ENCODE assay signal across 20 mouse cellular contexts in genomic region chr7:112205513-112205912, GRCm38 (mm10). TPM values are rescaled to one million over a fixed set of nuclear protein-coding genes. Genes with fewer than 3 reads are reported as not detected.
DNase-seq lines count a peak whose midpoint lies in the region; ATAC-seq and TF ChIP-seq lines count a peak whose summit lies in the region.
"Had no signal": no experiment of that assay in that cellular context is flagged by ENCODE, and none has a peak within 500 bp of the region (broad histone marks: within the 10 kb centered on the region; RNA-seq: fewer than 3 reads in every experiment).

No protein-coding gene starts in this region.

- no peak for TF ChIP-seq EP300 in heart, postnatal 0 days (IDR thresholded peaks at IDR 0.05; ENCODE audit: low read depth)

- H3K4me3 ChIP-seq in heart, embryonic 10.5 days, result no peak overlapping the region
- H3K4me3 ChIP-seq in heart, postnatal 0 days (ENCODE audit: low read depth, low read length), result no peak overlapping the region
- H3K4me3 ChIP-seq in myocyte, result no peak overlapping the region
- H3K4me3 ChIP-seq: kidney, embryonic 15.5 days; midbrain, embryonic 15.5 days; neural tube, embryonic 13.5 days had no signal

- no peak for TF ChIP-seq POLR2A in myocyte (IDR thresholded peaks at IDR 0.05; ENCODE audit: insufficient read length, low read depth)

- H3ac ChIP-seq in myocyte (ENCODE audit: control insufficient read depth, insufficient read length), result no peak overlapping the region

- no peak for TF ChIP-seq CTCF in heart, postnatal 0 days (IDR thresholded peaks at IDR 0.05; ENCODE audit: low read depth)

- intact Hi-C loops in heart, postnatal 14 days (cut with DNase I), result no loop called here
- intact Hi-C loops in heart, postnatal 25 days (cut with DNase I), result no loop called here
- intact Hi-C loops in left cerebral cortex, postnatal 4 days (cut with DNase I), result no loop called here

- peak overlapping the region; percentile 86; the same call in 1 of the 2 replicates for H3K27ac ChIP-seq in heart, embryonic 10.5 days
- H3K27ac ChIP-seq in heart, postnatal 0 days (ENCODE audit: low read depth), result peak overlapping the region; percentile 90
- H3K27ac ChIP-seq: hindbrain, postnatal 0 days; macrophage; midbrain, embryonic 15.5 days; neural tube, embryonic 13.5 days had no signal

- H3K4me2 ChIP-seq in heart, postnatal 0 days (ENCODE audit: low read depth, low read length), result no peak overlapping the region
- peak overlapping the region; percentile 85 for H3K4me2 ChIP-seq in myocyte (ENCODE audit: low read depth)
- H3K4me2 ChIP-seq: kidney, embryonic 15.5 days; midbrain, embryonic 15.5 days; neural tube, embryonic 13.5 days had no signal

- DNase-seq in heart, embryonic 10.5 days (ENCODE audit: low spot score), result no peak
- no peak for DNase-seq in heart, postnatal 14 days
- no peak for DNase-seq in heart, postnatal 0 days (ENCODE audit: low spot score)
- no peak for DNase-seq in heart, postnatal 25 days (ENCODE audit: low spot score)
- peak; percentile 57 for DNase-seq in brain, adult 2 months (ENCODE audit: low read depth, low spot score)
- no peak for DNase-seq in frontal cortex, postnatal 25 days (ENCODE audit: low spot score in 2 of 2)
- DNase-seq in left cerebral cortex, postnatal 4 days, result no peak
- DNase-seq: adrenal gland, postnatal 25 days; cerebellum, adult 11-12 months; cerebellum, postnatal 14 days; forebrain, postnatal 0 days; kidney, adult 11 months; kidney, postnatal 4 days; liver, postnatal 0 days had no signal

- H3K9ac ChIP-seq in heart, postnatal 0 days (replicated peaks; ENCODE audit: low read depth, low read length), result no peak overlapping the region
- H3K9ac ChIP-seq: forebrain, postnatal 0 days; kidney, embryonic 15.5 days; liver, postnatal 0 days; midbrain, embryonic 15.5 days; neural tube, embryonic 13.5 days had no signal

- 88% methylated on average over 6 of the region's 6 CpGs for WGBS in heart, embryonic 10.5 days
- 93% methylated on average over 6 of the region's 6 CpGs for WGBS in heart, postnatal 0 days

- no peaks in the 10 kb centered on the region for H3K9me3 ChIP-seq in heart, embryonic 10.5 days
- no peaks in the 10 kb centered on the region for H3K9me3 ChIP-seq in heart, postnatal 0 days (replicated peaks; ENCODE audit: control insufficient read depth, low read length)
- H3K9me3 ChIP-seq: kidney, embryonic 15.5 days; midbrain, embryonic 15.5 days; neural tube, embryonic 13.5 days had no signal

- peaks cover 50% of the 10 kb centered on the region for H3K4me1 ChIP-seq in heart, embryonic 10.5 days
- peaks cover 24% of the 10 kb centered on the region for H3K4me1 ChIP-seq in heart, postnatal 0 days (ENCODE audit: control insufficient read depth, insufficient read depth)
- H3K4me1 ChIP-seq: midbrain, embryonic 15.5 days; neural tube, embryonic 13.5 days had no signal

- no peaks in the 10 kb centered on the region for H3K79me2 ChIP-seq in myocyte (ENCODE audit: control insufficient read depth, insufficient read depth)

- no peaks in the 10 kb centered on the region for H3K27me3 ChIP-seq in heart, embryonic 10.5 days (ENCODE audit: insufficient read depth, poor library complexity, severe bottlenecking)
- no peaks in the 10 kb centered on the region for H3K27me3 ChIP-seq in heart, postnatal 0 days (ENCODE audit: control insufficient read depth, insufficient read depth, low read length)
- H3K27me3 ChIP-seq in myocyte (ENCODE audit: control insufficient read depth, insufficient read depth, insufficient read length), result no peaks in the 10 kb centered on the region
- H3K27me3 ChIP-seq: kidney, embryonic 15.5 days; midbrain, embryonic 15.5 days; neural tube, embryonic 13.5 days had no signal

- H3K36me3 ChIP-seq in heart, embryonic 10.5 days, result no peaks in the 10 kb centered on the region
- no peaks in the 10 kb centered on the region for H3K36me3 ChIP-seq in heart, postnatal 0 days (replicated peaks; ENCODE audit: control insufficient read depth, insufficient read depth, low read length)
- H3K36me3 ChIP-seq in myocyte (ENCODE audit: control insufficient read depth, insufficient read depth), result no peaks in the 10 kb centered on the region
- H3K36me3 ChIP-seq: kidney, embryonic 15.5 days; midbrain, embryonic 15.5 days; neural tube, embryonic 13.5 days had no signal

- no peak for ATAC-seq in heart, postnatal 0 days (ENCODE audit: insufficient read depth, low read depth)
- ATAC-seq: forebrain, postnatal 0 days; hindbrain, postnatal 0 days; liver, postnatal 0 days; midbrain, embryonic 15.5 days had no signal

TF ChIP-seq in myocyte, 11 proteins besides CTCF, POLR2A, EP300 and RAD21:
- no peak for TF ChIP-seq REST (IDR thresholded peaks at IDR 0.05; ENCODE audit: insufficient read depth, insufficient read length)
- no peak for TF ChIP-seq MYOD1 (IDR thresholded peaks at IDR 0.05; ENCODE audit: control insufficient read depth in 1 of 3, insufficient read length in 2 of 3, low read depth in 2 of 3)
- no peak for TF ChIP-seq CEBPB (IDR thresholded peaks at IDR 0.05; ENCODE audit: insufficient read depth, poor library complexity, severe bottlenecking)
- TF ChIP-seq TCF12 (IDR thresholded peaks at IDR 0.05; ENCODE audit: insufficient read depth, poor library complexity, severe bottlenecking), result no peak
- TF ChIP-seq SRF (IDR thresholded peaks at IDR 0.05; ENCODE audit: control insufficient read depth, insufficient read length, low read depth), result no peak
- TF ChIP-seq MAX (IDR thresholded peaks at IDR 0.05; ENCODE audit: low read depth), result no peak
- TF ChIP-seq E2F4 (IDR thresholded peaks at IDR 0.05; ENCODE audit: insufficient read depth), result no peak
- TF ChIP-seq MYOG (IDR thresholded peaks at IDR 0.05; ENCODE audit: control insufficient read depth in 1 of 3, insufficient read depth in 1 of 3, insufficient read length in 2 of 3, low read depth in 2 of 3), result no peak
- no peak for TF ChIP-seq USF1 (IDR thresholded peaks at IDR 0.05; ENCODE audit: low read depth)
- TF ChIP-seq TCF3 (IDR thresholded peaks at IDR 0.05; ENCODE audit: insufficient read length, low read depth), result no peak
- no peak for TF ChIP-seq POLR2AphosphoS2 (IDR thresholded peaks at IDR 0.05; ENCODE audit: insufficient read length, low read depth)

RNA-seq across cellular contexts. Expression of gene Mical2, which starts 20.1 kb away (rescaled TPM):
- 77.8 and 153 TPM in 2 replicates for polyA plus RNA-seq in heart, embryonic 10.5 days (2016; fragmentation: Nextera tagmentation; extraction: Ambion mirVana)
- total RNA-seq in heart, postnatal 14 days (2021), result 100 to 1,000 TPM; 105 to 127 TPM
- total RNA-seq in heart, postnatal 0 days (2014; rRNA removed; ENCODE audit: low replicate concordance), result 136 and 169 TPM in 2 replicates
- polyA plus RNA-seq in heart, postnatal 0 days (2015; fragmentation: Nextera tagmentation; extraction: Ambion mirVana), result 59.9 and 78.1 TPM in 2 replicates
- total RNA-seq in heart, postnatal 25 days (2021), result 100 to 1,000 TPM in 1 of 2 experiments, 10 to 100 TPM in 1; 93.4 to 103 TPM
- 34.8 TPM for polyA plus RNA-seq in myocyte (2012; fragmentation: generic; extraction: Trizol)
- total RNA-seq in left cerebral cortex, postnatal 4 days (2021), result 100 to 1,000 TPM; 109 to 114 TPM

RNA-seq across cellular contexts. Expression of gene Dkk3, which starts 46.7 kb away (rescaled TPM):
- polyA plus RNA-seq in heart, embryonic 10.5 days (2016; fragmentation: Nextera tagmentation; extraction: Ambion mirVana), result 59.8 and 101 TPM in 2 replicates
- 10 to 100 TPM; 21.3 to 48.5 TPM for total RNA-seq in heart, postnatal 14 days (2021)
- total RNA-seq in heart, postnatal 0 days (2014; rRNA removed; ENCODE audit: low replicate concordance), result 53.8 and 56.0 TPM in 2 replicates
- polyA plus RNA-seq in heart, postnatal 0 days (2015; fragmentation: Nextera tagmentation; extraction: Ambion mirVana), result 90.6 and 96.6 TPM in 2 replicates
- 10 to 100 TPM; 44.8 to 46.7 TPM for total RNA-seq in heart, postnatal 25 days (2021)
- 0.10 TPM for polyA plus RNA-seq in myocyte (2012; fragmentation: generic; extraction: Trizol)
- total RNA-seq in left cerebral cortex, postnatal 4 days (2021), result 10 to 100 TPM; 58.4 to 59.0 TPM
- polyA plus RNA-seq: macrophage had no signal
